ENCODE assay signal across 27 mouse cellular contexts in genomic region chr10:119087886-119088285, GRCm38 (mm10).
DNase-seq lines count a peak whose midpoint lies in the region; ATAC-seq lines count a peak whose summit lies in the region.
"Had no signal": no experiment of that assay in that cellular context is flagged by ENCODE, and none has a peak within 500 bp of the region (broad histone marks: within the 10 kb centered on the region; RNA-seq: fewer than 3 reads in every experiment).

No protein-coding gene starts in this region.

- no peaks in the 10 kb centered on the region for H3K4me1 ChIP-seq in neural tube, embryonic 11.5 days (ENCODE audit: control insufficient read depth, insufficient read depth, low read length)
- no peaks in the 10 kb centered on the region for H3K4me1 ChIP-seq in neural tube, embryonic 15.5 days
- peaks cover 30% of the 10 kb centered on the region for H3K4me1 ChIP-seq in liver, embryonic 12.5 days
- H3K4me1 ChIP-seq: embryonic facial prominence, embryonic 13.5 days; intestine, embryonic 15.5 days had no signal

- no peaks in the 10 kb centered on the region for H3K36me3 ChIP-seq in neural tube, embryonic 11.5 days (ENCODE audit: control insufficient read depth, insufficient read depth, low read length)
- no peaks in the 10 kb centered on the region for H3K36me3 ChIP-seq in neural tube, embryonic 15.5 days
- H3K36me3 ChIP-seq in liver, embryonic 12.5 days: no peaks in the 10 kb centered on the region
- H3K36me3 ChIP-seq: embryonic facial prominence, embryonic 13.5 days; heart, embryonic 12.5 days; intestine, embryonic 15.5 days had no signal

- H3K27ac ChIP-seq in neural tube, embryonic 11.5 days (ENCODE audit: low read depth, low read length): no peak overlapping the region
- no peak overlapping the region for H3K27ac ChIP-seq in neural tube, embryonic 15.5 days (replicated peaks)
- H3K27ac ChIP-seq in liver, embryonic 12.5 days: no peak overlapping the region
- H3K27ac ChIP-seq: embryonic facial prominence, embryonic 13.5 days; heart, adult 2 months; hindbrain, postnatal 0 days; intestine, embryonic 15.5 days; kidney, postnatal 0 days; stomach, postnatal 0 days had no signal

- DNase-seq in neural tube, embryonic 11.5 days (ENCODE audit: low spot score): peak; percentile 8
- DNase-seq in R1 (ENCODE audit: low read depth, low spot score): peak; percentile 75
- DNase-seq in heart, postnatal 25 days (ENCODE audit: low spot score): no peak
- DNase-seq in heart, postnatal 36 days: no peak
- no peak for DNase-seq in adrenal gland, adult 2 months
- DNase-seq: adrenal gland, postnatal 14 days; cerebellum, adult 18-20 months; cerebellum, postnatal 10 days; heart, adult 2 months; kidney, adult 2 months; kidney, postnatal 4 days; lung, adult 2 months; lung, postnatal 10 days; midbrain, embryonic 14.5 days; right cerebral cortex, adult 18-20 months; thymus, adult 18-20 months; thymus, postnatal 25 days had no signal

- no peak for ATAC-seq in neural tube, embryonic 11.5 days (ENCODE audit: insufficient read depth, low FRiP score, low TSS enrichment)
- ATAC-seq in neural tube, embryonic 15.5 days (ENCODE audit: low FRiP score): no peak
- peak; percentile 42; the same call in 1 of the 2 replicates for ATAC-seq in liver, embryonic 12.5 days
- ATAC-seq: forebrain, embryonic 16.5 days; hindbrain, postnatal 0 days; intestine, embryonic 15.5 days had no signal

- intact Hi-C loops in heart, postnatal 25 days (cut with DNase I): no loop called here
- intact Hi-C loops in heart, postnatal 36 days (cut with DNase I): no loop called here

- WGBS in neural tube, embryonic 11.5 days: 92% methylated on average over 4 of the region's 4 CpGs
- 93% methylated on average over 4 of the region's 4 CpGs for WGBS in neural tube, embryonic 15.5 days
- 70% methylated on average over 4 of the region's 4 CpGs for WGBS in liver, embryonic 12.5 days (ENCODE audit: insufficient replicate concordance)

- no peak overlapping the region for H3K4me2 ChIP-seq in neural tube, embryonic 11.5 days (ENCODE audit: low read depth)
- no peak overlapping the region for H3K4me2 ChIP-seq in neural tube, embryonic 15.5 days
- no peak overlapping the region for H3K4me2 ChIP-seq in liver, embryonic 12.5 days
- H3K4me2 ChIP-seq: embryonic facial prominence, embryonic 13.5 days; heart, embryonic 12.5 days; intestine, embryonic 15.5 days had no signal

- no peak overlapping the region for H3K9ac ChIP-seq in neural tube, embryonic 11.5 days (ENCODE audit: low read length)
- H3K9ac ChIP-seq in neural tube, embryonic 15.5 days (replicated peaks): no peak overlapping the region
- H3K9ac ChIP-seq in liver, embryonic 12.5 days: no peak overlapping the region
- H3K9ac ChIP-seq: embryonic facial prominence, embryonic 13.5 days; heart, embryonic 12.5 days; intestine, embryonic 15.5 days had no signal

- H3K9me3 ChIP-seq in neural tube, embryonic 11.5 days (ENCODE audit: control insufficient read depth, low read length): no peaks in the 10 kb centered on the region
- H3K9me3 ChIP-seq in neural tube, embryonic 15.5 days (replicated peaks): no peaks in the 10 kb centered on the region
- no peaks in the 10 kb centered on the region for H3K9me3 ChIP-seq in liver, embryonic 12.5 days (replicated peaks)
- H3K9me3 ChIP-seq: embryonic facial prominence, embryonic 13.5 days; heart, embryonic 12.5 days; intestine, embryonic 15.5 days had no signal

- H3K27me3 ChIP-seq in neural tube, embryonic 11.5 days (ENCODE audit: control insufficient read depth, insufficient read depth, low read length): no peaks in the 10 kb centered on the region
- H3K27me3 ChIP-seq in neural tube, embryonic 15.5 days (replicated peaks): no peaks in the 10 kb centered on the region
- no peaks in the 10 kb centered on the region for H3K27me3 ChIP-seq in liver, embryonic 12.5 days (replicated peaks)
- H3K27me3 ChIP-seq: embryonic facial prominence, embryonic 13.5 days; heart, embryonic 12.5 days; intestine, embryonic 15.5 days had no signal

- no peak overlapping the region for H3K4me3 ChIP-seq in neural tube, embryonic 11.5 days (ENCODE audit: low read depth, low read length)
- no peak overlapping the region for H3K4me3 ChIP-seq in neural tube, embryonic 15.5 days (replicated peaks)
- no peak overlapping the region for H3K4me3 ChIP-seq in liver, embryonic 12.5 days
- H3K4me3 ChIP-seq: embryonic facial prominence, embryonic 13.5 days; erythroblast, embryonic 14.5 days; heart, adult 2 months; heart, embryonic 12.5 days; intestine, embryonic 15.5 days had no signal

Comparison
In these comparisons a context has a peak if more than half of its experiments do, and no peak if none do; other contexts are left out.
1. DNase-seq: peak in neural tube, embryonic 11.5 days (single experiment) and R1 (single experiment); none in heart, postnatal 25 days (single experiment), heart, postnatal 36 days (0 of 2) and adrenal gland, adult 2 months (single experiment).